Mouse (Mus musculus) cerebellum, postnatal 4 days (tissue): ENCODE data around the gene B3galnt1.
"Not testable (repeated sequence)": the region's sequence is repeated elsewhere in the genome, so short reads cannot be mapped to it uniquely, and the experiment has no call there.

Source experiments
- DNase-seq, 2 experiments: peaks; one replicate each; pipeline ENCODE4 v3.0.0; 2022; ENCODE audit warnings: low spot score in 2 of 2, mixed read lengths in 1 of 2

B3galnt1 gene

DNA sequence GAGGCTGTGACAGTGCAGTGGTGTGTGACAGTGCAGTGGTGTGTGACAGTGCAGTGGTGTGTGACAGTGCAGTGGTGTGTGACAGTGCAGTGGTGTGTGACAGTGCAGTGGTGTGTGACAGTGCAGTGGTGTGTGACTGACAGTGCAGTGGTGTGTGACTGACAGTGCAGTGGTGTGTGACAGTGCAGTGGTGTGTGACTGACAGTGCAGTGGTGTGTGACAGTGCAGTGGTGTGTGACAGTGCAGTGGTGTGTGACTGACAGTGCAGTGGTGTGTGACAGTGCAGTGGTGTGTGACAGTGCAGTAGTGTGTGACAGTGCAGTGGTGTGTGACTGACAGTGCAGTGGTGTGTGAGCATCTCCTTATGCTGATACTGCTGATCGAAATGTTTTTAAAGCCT lies 33.2 kb downstream of the B3galnt1 start:
- DNase-seq: not testable (repeated sequence)

GRCm38 (mm10) chr3:69563406-69563805 lies 35.4 kb downstream of the B3galnt1 start:
- DNase-seq: no peak

- no peak for DNase-seq
Observed at GRCm38 (mm10) chr3:69561686-69562085, 37.1 kb downstream of the B3galnt1 start.

GRCm38 (mm10) chr3:69559975-69560330 lies 38.8 kb downstream of the B3galnt1 start:
- no peak for DNase-seq

GRCm38 (mm10) chr3:69559316-69559974 lies 39.3 kb downstream of the B3galnt1 start:
- no peak for DNase-seq

GRCm38 (mm10) chr3:69556092-69556778 lies 42.5 kb downstream of the B3galnt1 start:
- no peak for DNase-seq

GRCm38 (mm10) chr3:69555511-69555910 lies 43.2 kb downstream of the B3galnt1 start:
- DNase-seq: no peak

DNA sequence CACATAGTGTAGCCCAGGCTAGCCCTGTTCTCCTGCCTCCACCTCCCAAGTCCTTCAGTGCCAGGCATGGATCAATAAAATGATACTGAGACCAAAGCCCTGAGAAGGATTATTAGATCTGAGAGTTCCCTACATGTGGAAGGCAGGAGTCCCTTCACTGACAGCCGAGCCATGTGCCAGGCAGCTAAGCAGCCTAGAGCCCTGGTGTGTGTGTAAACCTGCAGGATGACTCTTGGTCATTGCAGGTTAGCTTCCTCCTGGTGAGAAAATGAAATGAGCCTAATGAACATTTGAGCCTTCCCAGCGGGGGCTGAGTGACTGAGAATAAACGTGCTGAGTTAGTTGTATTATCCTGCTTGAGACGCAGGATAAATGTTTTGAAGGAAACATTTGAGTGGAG lies 49.2 kb downstream of the B3galnt1 start:
- no peak for DNase-seq

GRCm38 (mm10) chr3:69548704-69549455 lies 49.9 kb downstream of the B3galnt1 start:
- peak in 1 of 2 experiments; percentile 57 for DNase-seq

- DNase-seq: no peak
Observed at GRCm38 (mm10) chr3:69545017-69545416, 53.7 kb downstream of the B3galnt1 start.

DNA sequence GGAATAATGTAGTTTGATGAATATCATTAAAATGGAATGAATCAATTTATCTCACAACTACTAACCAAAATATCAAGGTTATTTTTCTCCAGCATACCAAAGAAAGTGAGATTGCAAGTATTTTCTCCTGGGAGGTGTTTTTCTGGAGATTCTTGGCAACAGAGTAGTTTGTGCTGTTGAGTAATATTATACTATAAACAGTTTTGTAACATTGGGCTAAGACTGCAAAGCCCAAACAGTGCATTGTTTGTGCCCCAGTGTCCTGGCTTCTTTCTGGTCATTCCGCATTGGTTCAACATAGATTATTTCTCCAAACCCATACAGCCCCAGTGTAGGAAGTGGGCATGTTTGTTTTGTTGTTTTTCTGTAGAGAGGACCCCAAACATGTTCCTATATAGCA lies 55.0 kb downstream of the B3galnt1 start:
- no peak for DNase-seq

- no peak for DNase-seq
Observed at GRCm38 (mm10) chr3:69542962-69543361, 55.8 kb downstream of the B3galnt1 start.

GRCm38 (mm10) chr3:69535941-69536647 lies 62.7 kb downstream of the B3galnt1 start:
- DNase-seq: peak in 1 of 2 experiments; percentile 25

DNA sequence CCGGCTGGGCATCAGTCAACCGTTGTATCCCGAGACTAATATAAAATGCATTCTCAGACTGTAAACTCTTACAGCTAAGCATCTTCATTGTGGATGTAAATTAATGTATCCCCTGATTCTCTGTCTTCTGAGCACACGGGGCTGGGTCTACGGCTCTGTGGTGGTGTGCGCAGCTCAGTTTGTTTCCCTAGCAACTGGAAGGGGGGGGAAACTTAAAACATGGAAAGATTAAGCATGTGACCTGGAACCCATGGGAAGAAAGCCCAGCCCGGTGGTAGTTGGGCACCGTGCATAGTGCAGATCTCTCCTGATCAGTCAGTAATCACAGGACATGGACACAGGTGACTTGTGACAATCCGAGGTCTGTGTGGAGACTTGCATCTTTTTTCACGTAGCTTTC lies 63.3 kb downstream of the B3galnt1 start:
- DNase-seq: no peak

DNA sequence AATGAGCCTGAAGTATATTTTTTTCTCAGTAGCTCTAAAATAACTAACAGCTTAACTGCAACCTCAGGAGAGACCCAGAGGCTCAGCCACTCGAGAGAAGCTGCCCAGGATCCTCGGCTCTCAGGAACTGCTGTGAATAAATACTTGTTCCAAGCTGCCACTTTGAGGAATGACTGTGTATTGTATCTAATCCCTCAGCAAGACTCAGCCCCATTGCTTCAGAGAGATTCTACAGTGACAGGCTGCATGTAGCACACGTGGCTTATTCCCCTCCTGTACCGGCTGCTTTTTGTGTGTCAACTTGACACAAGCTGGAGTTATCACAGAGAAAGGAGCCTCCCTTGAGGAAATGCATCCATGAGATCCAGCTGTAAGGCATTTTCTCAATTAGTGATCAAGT lies 66.1 kb downstream of the B3galnt1 start:
- DNase-seq: no peak

DNA sequence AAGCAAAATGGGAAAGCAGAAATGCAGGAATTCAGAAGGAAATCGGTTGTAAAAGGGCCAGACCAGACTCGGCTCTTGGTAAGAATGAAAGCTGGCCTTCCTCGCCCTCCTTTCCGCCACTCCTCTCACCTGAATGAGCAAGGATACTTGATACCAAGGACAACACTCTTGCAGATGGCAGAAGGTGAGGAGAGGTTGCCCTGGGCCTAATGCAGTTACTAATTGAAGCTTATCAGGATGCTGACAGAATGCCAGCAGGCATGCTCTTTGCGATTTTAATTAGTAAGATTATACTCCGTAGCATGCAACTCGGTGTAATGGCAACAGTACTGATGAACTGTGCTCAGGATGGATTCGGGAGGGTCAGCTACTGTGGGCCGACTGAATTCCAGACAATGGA lies 67.2 kb downstream of the B3galnt1 start:
- DNase-seq: no peak

DNA sequence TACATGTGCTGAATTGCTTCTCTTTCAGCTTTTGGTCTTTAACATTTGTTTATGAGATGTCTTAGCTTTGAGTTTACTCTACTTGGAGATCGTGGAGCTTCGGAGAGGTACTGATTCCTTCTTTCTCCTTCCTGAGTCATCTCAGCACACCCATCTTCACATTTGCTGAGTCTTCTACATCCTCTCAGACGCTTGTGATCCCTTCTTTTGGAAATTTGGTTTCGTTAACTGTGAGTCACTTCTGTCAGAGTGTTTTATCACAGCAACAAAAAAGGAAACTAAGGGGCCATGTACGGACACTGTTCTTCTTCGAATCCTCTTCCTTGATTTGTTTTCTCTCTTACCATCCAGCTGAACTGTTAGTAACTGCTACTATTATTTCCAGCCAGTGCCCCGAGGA lies 69.2 kb downstream of the B3galnt1 start:
- DNase-seq: no peak

GRCm38 (mm10) chr3:69527384-69527783 lies 71.4 kb downstream of the B3galnt1 start:
- no peak for DNase-seq

DNA sequence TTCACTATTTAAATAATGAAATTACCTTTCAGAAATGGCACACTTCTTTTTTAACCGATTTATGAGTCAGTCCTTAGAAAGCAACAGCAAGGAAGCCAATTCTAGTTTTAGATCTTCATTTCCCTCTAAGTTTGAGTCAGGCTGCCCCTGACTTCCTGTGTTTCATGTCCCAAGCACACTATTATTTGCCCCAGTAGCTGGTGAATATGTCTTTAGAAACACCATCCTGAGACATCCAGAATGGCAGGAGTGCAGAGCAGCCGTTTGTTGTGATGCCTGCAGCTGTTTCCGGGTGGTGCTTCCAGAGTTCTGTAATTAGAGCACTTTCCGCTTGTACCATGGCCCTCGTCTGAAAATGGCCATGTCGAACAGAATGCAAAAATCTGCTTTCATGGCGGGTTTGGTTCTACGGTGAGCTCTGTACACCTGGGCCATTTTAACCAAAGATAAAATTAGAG lies 73.7 kb downstream of the B3galnt1 start:
- DNase-seq: no peak

DNA sequence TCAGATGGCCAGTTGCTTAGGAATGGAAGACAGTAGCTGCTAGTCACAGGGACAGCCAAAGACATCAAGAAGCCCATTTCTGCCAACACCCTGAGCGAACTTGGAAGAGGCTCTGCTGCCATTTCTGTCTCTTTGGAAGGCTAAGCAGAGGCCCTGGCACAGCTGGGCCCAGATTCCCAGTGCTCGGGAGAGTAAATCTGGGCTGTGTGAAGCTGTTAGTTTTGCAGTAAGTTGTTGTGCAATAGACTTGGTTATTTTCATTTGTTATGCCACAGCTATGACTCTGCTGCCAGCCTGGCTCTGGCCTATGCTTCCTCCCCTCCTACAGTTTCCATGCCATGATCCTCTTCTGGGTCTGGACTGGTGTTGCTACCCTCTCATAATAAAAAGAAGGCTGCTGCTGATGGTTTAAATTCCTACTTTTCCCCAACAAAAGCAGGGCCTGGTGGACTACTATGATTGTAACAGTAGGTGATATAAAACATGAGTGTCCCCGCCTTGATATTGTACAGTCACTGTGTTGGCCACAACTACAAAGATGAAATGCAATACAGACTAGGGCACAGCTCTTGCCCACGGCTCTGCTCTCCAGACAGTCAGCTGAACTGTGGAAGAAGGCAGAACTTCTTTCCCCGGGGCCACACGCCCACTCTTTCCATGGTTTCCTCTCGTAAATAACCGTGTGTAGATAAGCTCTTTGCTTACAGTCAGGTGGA lies 74.2 kb downstream of the B3galnt1 start:
- DNase-seq: no peak
